Mouse (Mus musculus) neural tube, embryonic 10.5 days (tissue): Measurements from ENCODE around the gene Phospho2.

Source experiments
- DNase-seq: peaks from one replicate; pipeline ENCODE4 v3.0.0-alpha.2; 2017; ENCODE audit warnings: low spot score; ENCODE audit errors: extremely low spot score

The Phospho2 gene

DNA sequence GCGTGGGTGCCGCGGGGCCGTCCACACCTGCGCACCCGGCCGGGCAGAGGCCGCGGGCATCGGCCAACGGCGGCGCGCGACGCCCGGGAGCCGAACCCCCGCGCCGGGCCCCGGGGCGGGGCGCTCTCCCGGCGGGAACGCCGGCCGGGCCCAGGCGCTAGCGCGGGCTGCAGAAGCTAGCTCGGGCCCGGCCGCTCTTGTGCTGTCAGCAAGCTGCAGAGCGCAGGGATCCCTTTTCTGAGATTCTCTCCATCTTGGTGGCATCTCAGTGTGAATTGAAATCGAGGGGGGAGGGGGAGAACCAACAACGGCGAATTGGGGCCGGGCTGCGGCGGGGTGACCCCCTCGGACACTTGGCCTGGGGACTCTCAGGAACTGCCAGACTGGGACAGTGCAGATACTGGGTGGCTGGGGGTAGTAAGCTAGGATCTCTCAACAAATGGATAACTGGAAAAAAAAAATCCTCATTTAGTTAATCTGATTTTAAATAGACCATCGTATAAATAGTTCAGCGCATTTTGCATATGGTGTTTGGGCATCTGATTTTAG is 33.8 kb downstream of the Phospho2 start:
- DNase-seq, result peak; percentile 74

DNA sequence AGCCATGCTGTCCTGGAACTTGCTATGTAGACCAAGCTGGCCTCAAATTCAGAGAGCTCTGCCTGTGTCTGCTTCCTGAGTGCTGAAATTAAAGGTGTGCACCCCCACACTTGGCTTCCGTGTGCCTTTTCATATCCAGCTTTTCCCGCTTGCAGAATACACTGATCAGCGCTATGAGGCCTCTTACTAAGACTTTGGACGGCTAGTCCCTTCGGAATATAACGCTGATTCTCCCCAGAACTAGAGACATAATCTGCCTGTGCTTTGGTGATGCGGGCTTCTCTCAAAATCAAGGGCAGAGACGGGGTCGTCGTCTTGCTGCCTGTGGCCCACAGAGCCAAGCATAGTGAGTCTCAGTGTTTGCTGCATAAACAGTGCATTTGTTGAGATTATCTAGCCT is 36.5 kb downstream of the Phospho2 start:
- DNase-seq, result no peak

DNA sequence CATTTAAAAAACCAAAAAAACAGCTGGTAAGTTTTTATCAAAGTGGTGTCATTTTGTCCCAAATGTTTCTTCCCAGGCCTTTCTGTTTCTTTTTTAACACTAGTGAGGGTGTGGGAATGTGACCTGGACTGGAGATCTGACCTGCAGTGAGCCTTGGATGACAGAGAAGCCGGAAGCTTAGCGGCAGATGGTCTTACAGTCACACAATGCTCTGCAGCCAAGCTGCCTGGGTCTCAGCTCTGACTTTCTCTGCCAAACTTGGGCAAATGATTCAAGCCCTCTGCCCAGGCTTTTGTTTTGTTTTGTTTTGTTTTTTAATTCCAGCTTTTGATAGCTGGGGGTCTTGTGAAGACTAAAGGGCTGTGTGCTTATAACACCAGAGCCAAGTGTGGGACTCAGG is 37.0 kb downstream of the Phospho2 start:
- no peak for DNase-seq

DNA sequence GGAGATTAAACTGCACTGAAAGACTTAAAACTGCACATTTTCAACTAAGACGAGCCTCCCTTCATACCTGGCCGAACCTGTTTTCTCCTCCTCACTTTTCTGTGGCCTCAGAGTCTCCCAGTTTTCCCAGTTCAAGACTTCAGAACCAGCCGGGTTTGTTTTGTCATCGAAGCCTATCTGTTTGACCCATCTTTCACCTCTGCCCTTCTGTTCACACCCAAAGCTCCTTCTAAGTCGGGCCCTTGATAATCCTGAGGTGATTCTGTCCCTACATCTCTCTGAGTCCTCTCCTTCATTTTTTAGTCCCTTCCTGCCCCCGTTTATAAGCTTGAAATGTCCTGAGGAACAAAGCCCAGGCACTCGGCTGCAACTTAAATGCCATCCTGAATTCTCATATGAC is 38.6 kb downstream of the Phospho2 start:
- no peak for DNase-seq

DNA sequence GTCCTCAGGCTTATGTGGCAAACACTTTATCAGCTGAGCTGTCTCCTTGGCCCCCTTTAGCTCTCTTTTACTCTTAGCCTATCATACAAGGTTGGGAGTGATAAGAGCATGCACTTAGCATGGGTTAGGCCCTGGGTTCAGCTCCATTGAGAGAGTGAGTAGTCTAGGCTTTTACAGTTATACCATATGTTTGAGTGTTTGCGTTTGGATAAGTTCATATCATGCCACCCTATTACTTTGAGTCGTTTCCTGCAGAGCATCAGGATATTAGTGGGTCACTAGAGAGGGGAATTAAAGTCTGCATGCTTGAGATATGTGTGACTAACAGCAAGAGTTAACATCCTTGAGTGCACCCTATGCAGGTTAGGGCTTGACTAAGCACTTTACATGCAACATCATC is 40.3 kb downstream of the Phospho2 start:
- no peak for DNase-seq

DNA sequence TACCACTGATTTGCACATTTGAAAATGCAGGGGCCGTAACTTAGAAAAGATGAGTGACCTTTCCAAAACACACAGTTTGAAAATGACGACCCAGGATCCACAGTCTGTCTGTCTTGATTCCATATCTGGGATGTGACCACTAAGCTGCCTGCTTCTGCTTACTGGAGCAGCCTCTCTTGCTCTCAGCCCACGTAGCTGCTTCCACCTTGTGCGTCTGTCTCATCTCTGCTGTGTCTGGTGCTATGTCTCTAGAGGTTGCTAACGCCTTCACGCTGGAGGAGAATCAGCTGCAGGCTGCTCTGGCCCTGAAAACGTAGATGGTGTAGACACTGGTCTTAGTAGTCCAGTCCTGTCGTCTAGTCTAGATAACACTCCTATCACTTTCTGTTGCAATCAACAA is 40.7 kb downstream of the Phospho2 start:
- DNase-seq, result no peak

DNA sequence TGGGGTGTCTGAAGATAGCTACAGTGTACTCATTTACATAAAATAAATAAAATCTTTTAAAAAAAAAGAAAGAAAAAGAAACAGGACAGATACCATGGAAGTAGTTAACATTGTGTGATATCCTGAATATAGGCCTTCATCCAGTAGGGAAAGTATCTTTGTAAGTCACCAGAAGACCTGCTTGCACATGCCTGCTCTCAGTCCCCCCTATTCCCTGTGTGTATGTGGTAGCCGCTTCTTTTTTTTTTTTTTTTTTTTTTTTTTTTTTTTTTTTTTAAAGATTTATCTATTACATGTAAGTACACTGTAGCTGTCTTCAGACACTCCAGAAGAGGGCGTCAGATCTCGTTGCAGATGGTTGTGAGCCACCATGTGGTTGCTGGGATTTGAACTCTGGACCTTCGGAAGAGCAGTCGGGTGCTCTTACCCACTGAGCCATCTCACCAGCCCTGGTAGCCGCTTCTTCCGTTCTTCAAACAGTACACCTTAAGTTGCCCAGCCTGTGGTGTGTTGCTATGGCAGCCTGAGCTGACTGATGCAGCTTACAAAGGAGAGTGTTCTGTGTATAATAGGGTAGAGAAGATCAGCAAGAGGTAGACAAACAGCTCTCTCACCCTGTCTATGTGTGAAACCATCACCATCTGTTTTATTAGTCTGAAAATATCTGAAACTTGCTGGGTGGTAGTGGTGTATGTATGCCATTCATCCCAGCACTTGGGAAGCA is 48.0 kb downstream of the Phospho2 start:
- no peak for DNase-seq

DNA sequence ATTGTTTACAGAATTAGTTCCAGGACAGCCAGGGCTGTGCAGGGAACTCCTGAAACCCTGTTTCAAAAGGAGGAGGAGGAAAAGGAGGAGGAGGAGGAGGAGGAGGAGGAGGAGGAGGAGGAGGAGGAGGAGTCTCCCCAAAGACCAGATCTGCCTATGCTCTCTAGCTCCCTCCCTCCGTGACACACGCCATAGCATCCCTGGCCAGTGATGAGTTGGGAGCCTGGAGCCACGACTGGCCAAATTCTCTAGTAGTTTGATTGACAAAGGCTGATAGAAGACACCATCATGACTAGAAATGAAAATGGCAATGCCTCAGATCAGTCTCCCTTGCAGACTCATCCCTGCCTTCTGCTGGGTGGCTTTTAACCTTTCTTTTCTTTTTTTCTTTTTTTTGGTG is 48.6 kb downstream of the Phospho2 start:
- DNase-seq, result no peak

DNA sequence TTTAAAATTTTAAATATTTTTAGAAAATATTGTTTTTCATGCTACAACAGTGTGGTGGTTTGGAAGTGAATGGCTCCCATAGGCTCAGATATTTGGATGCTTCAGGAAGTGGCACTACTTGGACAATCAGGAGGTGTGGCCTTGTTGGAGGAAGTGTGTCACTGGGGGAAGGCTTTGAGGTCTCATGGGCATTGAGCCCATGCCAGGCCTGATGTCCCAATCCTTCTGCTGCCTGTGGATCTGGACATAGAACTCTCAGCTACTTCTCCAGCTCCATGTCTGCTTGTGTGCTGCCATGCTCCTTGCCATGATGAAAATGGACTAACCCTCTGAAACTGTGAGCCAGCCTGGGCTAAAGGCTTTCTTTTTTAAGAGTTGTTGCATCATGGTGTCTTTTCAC is 49.3 kb downstream of the Phospho2 start:
- no peak for DNase-seq

DNA sequence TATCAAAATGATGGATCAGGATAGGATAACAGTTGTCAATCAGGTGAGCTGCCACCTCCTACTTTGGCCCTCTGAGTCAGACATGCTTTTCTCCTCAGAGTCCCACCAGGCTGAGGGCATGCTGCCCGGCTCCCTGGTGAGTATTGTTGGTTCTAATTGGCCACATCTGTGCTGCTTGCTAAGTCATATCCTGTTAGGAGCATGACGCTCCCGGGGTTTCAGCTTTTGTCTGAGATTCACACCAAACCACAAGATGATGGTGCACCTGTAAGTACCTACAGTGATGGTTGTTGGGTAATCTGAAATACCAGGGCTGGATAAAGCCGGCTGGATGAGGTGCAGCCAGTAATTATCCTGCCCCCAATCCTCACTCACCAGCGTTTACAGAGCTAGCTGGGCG is 50.8 kb downstream of the Phospho2 start:
- DNase-seq, result no peak

DNA sequence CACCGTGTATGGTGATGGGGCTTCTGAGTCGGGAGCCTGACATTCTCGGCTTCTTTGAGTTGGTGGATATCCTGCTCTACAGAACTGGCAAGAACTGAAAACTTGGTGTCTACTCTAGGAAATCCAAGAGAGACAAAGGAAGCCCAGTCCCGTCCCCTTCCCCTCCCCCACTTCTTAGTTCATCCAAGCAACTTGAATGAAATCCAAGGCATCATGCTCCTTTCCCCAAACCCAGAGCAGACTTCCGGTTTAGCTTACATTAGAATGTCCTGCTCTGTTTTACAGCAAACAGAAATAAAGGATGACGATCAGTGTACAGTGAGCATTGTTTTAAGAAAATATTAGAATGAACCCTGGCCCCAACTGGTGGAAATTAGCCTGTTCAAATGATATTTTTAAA is 59.8 kb downstream of the Phospho2 start:
- DNase-seq, result no peak
